Mouse (Mus musculus): ENCODE results near the gene Plvap. TPM values are rescaled to one million over a fixed set of nuclear protein-coding genes. Genes with fewer than 3 reads are reported as not detected.
A peak's percentile ranks its signal among the peaks of the same experiment; 100 is the strongest.

Gene Plvap
- polyA plus RNA-seq, 1 experiment from 2014 or later: 109 TPM

- H3K27me3 ChIP-seq (replicated peaks; ENCODE audit: control insufficient read depth, insufficient read depth, low read length): peaks cover 23% of the 10 kb centered on the region
- WGBS: 66% methylated on average over 6 of the region's 6 CpGs
- no peaks in the 10 kb centered on the region for H3K9me3 ChIP-seq (ENCODE audit: control insufficient read depth)
- H3K4me2 ChIP-seq (replicated peaks; ENCODE audit: low read depth): no peak overlapping the region
- H3K27ac ChIP-seq (ENCODE audit: low read depth, low read length): no peak overlapping the region
- no peak for TF ChIP-seq CTCF (IDR thresholded peaks at IDR 0.05; ENCODE audit: low read depth)
- no peaks in the 10 kb centered on the region for H3K4me1 ChIP-seq (replicated peaks; ENCODE audit: control insufficient read depth, insufficient read depth, low read length)
- ATAC-seq: no peak
- H3K9ac ChIP-seq (ENCODE audit: low read depth, low read length): no peak overlapping the region
- no peak overlapping the region for H3K4me3 ChIP-seq (ENCODE audit: low read depth, low read length)
- 0 out of 2 replicates have a peak, but pooled peaks cover 6% of the 10 kb centered on the region for H3K36me3 ChIP-seq (ENCODE audit: control insufficient read depth, insufficient read depth)
Observed at GRCm38 (mm10) chr8:71554001-71554400, 42.4 kb upstream of the Plvap start.

DNA sequence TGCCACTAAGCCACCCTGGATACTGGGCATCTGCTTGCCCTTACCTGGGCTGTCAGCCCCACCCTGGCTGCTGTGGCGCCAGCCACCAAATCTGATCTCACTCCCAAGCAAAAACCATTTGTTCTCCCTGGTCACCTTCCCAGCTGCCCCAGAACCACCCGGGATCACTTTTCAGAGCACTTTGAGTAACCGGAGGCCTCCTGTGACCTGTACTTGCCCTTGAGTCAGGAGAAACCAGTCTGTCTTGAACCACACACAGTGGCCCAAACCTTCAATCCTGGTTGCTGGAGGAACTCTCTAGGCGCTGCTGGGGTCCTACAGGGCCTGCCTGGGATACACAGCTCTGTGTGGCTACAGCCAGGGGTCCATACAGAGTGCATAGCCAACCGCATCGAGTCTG is 41.2 kb upstream of the Plvap start:
- peaks cover 11% of the 10 kb centered on the region; the same call in 1 of the 2 replicates for H3K27me3 ChIP-seq (replicated peaks; ENCODE audit: control insufficient read depth, insufficient read depth, low read length)
- H3K9ac ChIP-seq (ENCODE audit: low read depth, low read length): no peak overlapping the region
- ATAC-seq: no peak
- H3K4me3 ChIP-seq (ENCODE audit: low read depth, low read length): no peak overlapping the region
- peaks cover 10% of the 10 kb centered on the region; the same call in 1 of the 2 replicates for H3K36me3 ChIP-seq (ENCODE audit: control insufficient read depth, insufficient read depth)
- H3K4me1 ChIP-seq (replicated peaks; ENCODE audit: control insufficient read depth, insufficient read depth, low read length): no peaks in the 10 kb centered on the region
- TF ChIP-seq CTCF (IDR thresholded peaks at IDR 0.05; ENCODE audit: low read depth): no peak
- WGBS: 53% methylated on average over 6 of the region's 6 CpGs
- H3K9me3 ChIP-seq (ENCODE audit: control insufficient read depth): no peaks in the 10 kb centered on the region
- H3K4me2 ChIP-seq (replicated peaks; ENCODE audit: low read depth): no peak overlapping the region
- H3K27ac ChIP-seq (ENCODE audit: low read depth, low read length): no peak overlapping the region

DNA sequence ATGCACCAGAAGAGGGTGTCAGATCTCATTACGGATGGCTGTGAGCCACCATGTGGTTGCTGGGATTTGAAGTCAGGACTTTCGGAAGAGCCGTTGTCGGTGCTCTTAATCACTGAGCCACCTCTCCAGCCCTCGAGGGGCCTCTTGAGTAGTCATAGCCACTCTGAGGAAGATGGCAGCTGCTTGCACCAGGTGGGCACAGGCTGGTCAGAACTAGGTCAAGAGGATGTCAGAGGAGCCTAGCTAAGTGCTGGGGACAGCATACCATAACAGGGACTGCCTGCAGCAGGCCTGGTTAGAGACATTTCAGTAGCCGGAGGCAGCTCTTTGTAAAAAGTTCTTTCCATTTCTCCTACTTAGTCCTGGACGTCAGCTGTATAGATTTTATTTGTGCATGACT is 39.2 kb upstream of the Plvap start:
- Histone ChIP-seq H3K4me2 (replicated peaks; ENCODE audit: low read depth) (no peak overlapping the region), H3K36me3 (ENCODE audit: control insufficient read depth, insufficient read depth) (peaks cover 27% of the 10 kb centered on the region; the same call in 1 of the 2 replicates), H3K4me3 (ENCODE audit: low read depth, low read length) (no peak overlapping the region), H3K9me3 (ENCODE audit: control insufficient read depth) (no peaks in the 10 kb centered on the region), H3K9ac (ENCODE audit: low read depth, low read length) (no peak overlapping the region), H3K27me3 (replicated peaks; ENCODE audit: control insufficient read depth, insufficient read depth, low read length) (0 out of 2 replicates have a peak, but pooled peaks cover 5% of the 10 kb centered on the region), H3K4me1 (replicated peaks; ENCODE audit: control insufficient read depth, insufficient read depth, low read length) (no peaks in the 10 kb centered on the region), H3K27ac (ENCODE audit: low read depth, low read length) (no peak overlapping the region)
- 62% methylated on average over 7 of the region's 7 CpGs for WGBS
- ATAC-seq: no peak
- TF ChIP-seq CTCF (IDR thresholded peaks at IDR 0.05; ENCODE audit: low read depth): no peak

DNA sequence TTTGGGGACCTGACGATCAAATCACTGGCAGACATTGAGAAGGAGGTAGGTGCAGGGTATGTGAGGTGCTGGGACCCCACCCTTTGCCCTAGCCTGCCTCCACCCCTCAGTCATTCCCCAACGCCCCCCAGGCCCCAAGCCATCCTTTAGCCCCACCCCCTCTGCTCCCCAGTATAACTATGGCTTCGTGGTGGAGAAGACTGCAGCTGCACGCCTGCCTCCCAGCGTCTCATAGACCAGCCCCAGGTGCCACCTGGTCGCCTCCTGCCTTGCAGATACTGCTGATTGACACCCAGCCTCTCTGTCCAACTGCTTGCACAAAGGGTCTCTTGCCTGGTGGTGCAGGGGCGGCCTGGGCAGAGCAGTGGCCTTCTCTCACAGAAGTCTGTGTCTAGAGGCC is 36.0 kb upstream of the Plvap start:
- Histone ChIP-seq H3K9me3 (ENCODE audit: control insufficient read depth) (no peaks in the 10 kb centered on the region), H3K4me2 (replicated peaks; ENCODE audit: low read depth) (no peak overlapping the region), H3K4me1 (replicated peaks; ENCODE audit: control insufficient read depth, insufficient read depth, low read length) (0 out of 2 replicates have a peak, but pooled peaks cover 2% of the 10 kb centered on the region), H3K27ac (ENCODE audit: low read depth, low read length) (no peak overlapping the region), H3K27me3 (replicated peaks; ENCODE audit: control insufficient read depth, insufficient read depth, low read length) (no peaks in the 10 kb centered on the region), H3K36me3 (ENCODE audit: control insufficient read depth, insufficient read depth) (peaks cover 34% of the 10 kb centered on the region; the same call in 1 of the 2 replicates), H3K9ac (ENCODE audit: low read depth, low read length) (no peak overlapping the region), H3K4me3 (ENCODE audit: low read depth, low read length) (no peak overlapping the region)
- no peak for TF ChIP-seq CTCF (IDR thresholded peaks at IDR 0.05; ENCODE audit: low read depth)
- ATAC-seq: no peak
- whole genome bisulfite sequencing: 85% methylated on average over 7 of the region's 7 CpGs

DNA sequence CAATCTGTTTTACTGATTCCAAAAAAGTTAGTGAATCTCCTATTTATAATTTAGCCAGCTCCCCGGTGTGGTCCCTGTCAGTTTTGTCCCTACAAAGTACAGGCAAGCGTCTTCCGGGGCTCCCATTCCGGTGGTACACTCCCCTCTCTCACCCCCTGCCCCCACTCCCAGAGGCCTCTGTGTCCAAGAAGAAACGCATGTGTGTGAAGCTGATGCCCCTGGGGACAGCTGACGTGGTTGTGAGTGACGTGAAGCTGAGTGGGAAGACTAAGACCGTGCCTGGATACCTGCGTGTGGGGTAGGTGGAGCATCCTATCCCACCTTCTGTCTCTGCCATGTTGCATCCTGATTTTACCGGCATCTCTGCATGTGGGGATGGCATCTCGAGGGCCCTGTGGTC is 33.5 kb upstream of the Plvap start:
- peaks cover 34% of the 10 kb centered on the region; the same call in 1 of the 2 replicates for H3K36me3 ChIP-seq (ENCODE audit: control insufficient read depth, insufficient read depth)
- no peak overlapping the region for H3K4me3 ChIP-seq (ENCODE audit: low read depth, low read length)
- H3K27ac ChIP-seq (ENCODE audit: low read depth, low read length): no peak overlapping the region
- H3K9me3 ChIP-seq (ENCODE audit: control insufficient read depth): no peaks in the 10 kb centered on the region
- ATAC-seq: no peak
- H3K27me3 ChIP-seq (replicated peaks; ENCODE audit: control insufficient read depth, insufficient read depth, low read length): no peaks in the 10 kb centered on the region
- no peak overlapping the region for H3K4me2 ChIP-seq (replicated peaks; ENCODE audit: low read depth)
- TF ChIP-seq CTCF (IDR thresholded peaks at IDR 0.05; ENCODE audit: low read depth): no peak
- no peak overlapping the region for H3K9ac ChIP-seq (ENCODE audit: low read depth, low read length)
- 89% methylated on average over 11 of the region's 11 CpGs for WGBS
- 0 out of 2 replicates have a peak, but pooled peaks cover 2% of the 10 kb centered on the region for H3K4me1 ChIP-seq (replicated peaks; ENCODE audit: control insufficient read depth, insufficient read depth, low read length)

DNA sequence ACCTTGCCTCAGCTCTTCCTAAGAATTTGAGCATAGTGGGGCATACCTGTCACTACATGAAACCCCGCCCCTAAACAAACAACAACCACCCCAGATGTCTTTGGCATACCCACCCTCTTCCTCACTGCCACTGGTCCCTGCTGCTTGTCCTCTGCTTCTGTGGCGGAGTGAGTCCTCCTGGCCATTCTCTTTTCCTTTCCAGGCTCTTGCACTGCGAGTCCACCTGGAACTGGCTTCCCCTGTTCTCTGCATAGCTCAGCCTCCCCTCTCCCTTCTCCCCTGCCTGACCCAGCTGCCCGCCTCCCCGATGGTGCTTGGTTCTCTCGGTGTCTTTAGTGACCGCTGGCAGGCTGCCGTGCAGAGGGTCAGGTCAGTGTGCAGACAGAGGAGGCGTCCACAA is 32.2 kb upstream of the Plvap start:
- H3K27ac ChIP-seq (ENCODE audit: low read depth, low read length): no peak overlapping the region
- H3K36me3 ChIP-seq (ENCODE audit: control insufficient read depth, insufficient read depth): peaks cover 28% of the 10 kb centered on the region; the same call in 1 of the 2 replicates
- WGBS: 81% methylated on average over 9 of the region's 9 CpGs
- H3K4me3 ChIP-seq (ENCODE audit: low read depth, low read length): peak overlapping the region; percentile 87
- H3K4me1 ChIP-seq (replicated peaks; ENCODE audit: control insufficient read depth, insufficient read depth, low read length): 0 out of 2 replicates have a peak, but pooled peaks cover 2% of the 10 kb centered on the region
- H3K9ac ChIP-seq (ENCODE audit: low read depth, low read length): no peak overlapping the region
- no peak for TF ChIP-seq CTCF (IDR thresholded peaks at IDR 0.05; ENCODE audit: low read depth)
- ATAC-seq: no peak
- H3K9me3 ChIP-seq (ENCODE audit: control insufficient read depth): no peaks in the 10 kb centered on the region
- peak overlapping the region; percentile 92 for H3K4me2 ChIP-seq (replicated peaks; ENCODE audit: low read depth)
- H3K27me3 ChIP-seq (replicated peaks; ENCODE audit: control insufficient read depth, insufficient read depth, low read length): no peaks in the 10 kb centered on the region

Measured in intestine, postnatal 0 days (tissue).